Mouse (Mus musculus): ENCODE measurements around the gene Hmga1b.
"Not testable (repeated sequence)": the region's sequence is repeated elsewhere in the genome, so short reads cannot be mapped to it uniquely, and the experiment has no call there.

Hmga1b gene

GRCm38 (mm10) chr11:120784064-120784791 lies 21.6 kb downstream of the Hmga1b start, which contains the start of the genes Rfng and Gps1:
Gene Rfng (minus strand): TSS chr11:120784207.
Gene Gps1 (plus strand): TSS chr11:120784272.
- in situ Hi-C loops (cut with MboI, MseI), result no loop called here

- in situ Hi-C loops (cut with MboI, MseI), result no loop called here
Observed at GRCm38 (mm10) chr11:120785145-120785544, 22.6 kb downstream of the Hmga1b start.

- in situ Hi-C loops (cut with MboI, MseI), result not testable (repeated sequence)
Observed at GRCm38 (mm10) chr11:120788460-120788859, 25.9 kb downstream of the Hmga1b start.

DNA sequence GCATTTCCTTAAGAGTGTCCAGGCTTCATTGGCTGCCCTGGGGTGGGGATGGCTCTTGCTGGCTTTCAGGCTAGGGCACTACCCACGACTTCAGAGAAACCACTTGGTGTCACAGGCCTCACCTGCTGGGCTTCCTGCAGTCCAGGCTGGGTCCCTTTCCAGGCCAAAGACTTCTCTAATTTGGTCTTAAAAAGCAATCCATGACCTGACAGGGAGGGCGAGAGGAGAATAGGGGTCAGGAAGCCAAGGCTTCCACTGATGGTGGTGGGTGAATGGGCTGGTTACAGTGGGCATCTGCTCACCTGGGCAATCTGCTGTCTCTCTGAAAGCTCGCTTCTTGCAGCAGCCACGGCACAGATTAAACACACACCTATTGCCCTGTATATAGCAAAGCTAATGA lies 26.8 kb downstream of the Hmga1b start:
- in situ Hi-C loops (cut with MboI, MseI), result no loop called here

GRCm38 (mm10) chr11:120789810-120790209 lies 27.2 kb downstream of the Hmga1b start:
- in situ Hi-C loops (cut with MboI, MseI), result no loop called here

- in situ Hi-C loops (cut with MboI, MseI), result no loop called here
Observed at GRCm38 (mm10) chr11:120792652-120793051, 30.1 kb downstream of the Hmga1b start.

DNA sequence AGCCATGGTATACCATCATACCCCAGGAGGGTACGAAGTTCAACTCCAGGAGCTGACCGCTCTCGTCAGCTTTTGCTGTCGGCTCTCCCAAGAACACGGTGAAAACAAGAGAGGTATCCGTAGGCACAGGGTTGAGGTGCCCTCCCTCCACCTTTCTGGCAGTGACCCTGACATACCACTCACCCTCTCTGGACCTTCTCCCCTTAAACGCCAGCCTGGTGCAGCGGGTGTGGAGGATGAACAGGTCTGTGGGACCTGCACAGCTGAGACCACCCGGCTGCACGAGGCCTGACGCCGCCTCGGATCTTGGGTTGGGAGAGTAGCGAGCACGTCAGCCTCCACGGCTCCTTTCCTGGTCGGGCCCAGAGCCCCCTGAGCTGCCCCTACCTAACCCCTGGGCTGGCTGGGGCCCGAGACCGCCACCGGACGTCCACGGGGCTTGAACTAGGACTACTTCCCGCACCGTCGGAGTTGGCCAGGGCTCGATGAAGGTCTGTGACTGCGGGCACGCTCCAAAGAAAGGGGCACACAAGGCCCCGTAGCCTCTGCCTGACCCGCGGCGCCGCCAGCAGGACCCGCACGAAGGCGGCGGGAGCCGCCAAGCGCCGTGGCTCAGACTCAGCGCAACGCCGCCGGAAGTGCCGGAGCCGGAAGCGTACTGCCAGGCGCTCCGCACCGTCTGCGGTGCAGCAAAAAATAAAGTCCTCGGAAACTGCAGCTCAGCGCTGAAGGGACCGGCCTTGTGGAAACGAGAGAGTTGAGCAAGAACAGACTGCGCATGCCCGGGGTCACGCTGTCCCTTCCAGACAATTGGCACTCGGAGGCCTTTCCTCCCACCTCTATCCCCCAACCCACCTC lies 33.4 kb downstream of the Hmga1b start, which contains the start of gene Dus1l:
Gene Dus1l, minus strand, starts transcription at position 648 of the 858 bp plus-strand sequence.
- in situ Hi-C loops (cut with MboI, MseI), result no loop called here

DNA sequence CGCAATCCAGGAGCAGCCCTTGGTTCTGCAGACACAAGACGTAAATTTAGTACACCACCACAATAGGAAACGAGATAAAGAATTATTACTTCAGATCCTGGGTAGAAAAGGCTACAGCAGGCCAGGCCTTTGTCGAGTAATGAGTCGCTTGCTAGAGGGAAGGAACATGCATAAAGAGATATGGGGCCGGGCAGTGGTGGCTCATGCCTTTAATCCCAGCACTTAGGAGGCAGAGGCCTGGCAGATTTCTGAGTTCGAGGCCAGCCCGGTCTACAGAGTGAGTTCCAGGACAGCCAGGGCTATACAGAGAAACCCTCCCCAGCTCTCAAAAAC lies 34.0 kb downstream of the Hmga1b start:
- in situ Hi-C loops (cut with MboI, MseI), result no loop called here

DNA sequence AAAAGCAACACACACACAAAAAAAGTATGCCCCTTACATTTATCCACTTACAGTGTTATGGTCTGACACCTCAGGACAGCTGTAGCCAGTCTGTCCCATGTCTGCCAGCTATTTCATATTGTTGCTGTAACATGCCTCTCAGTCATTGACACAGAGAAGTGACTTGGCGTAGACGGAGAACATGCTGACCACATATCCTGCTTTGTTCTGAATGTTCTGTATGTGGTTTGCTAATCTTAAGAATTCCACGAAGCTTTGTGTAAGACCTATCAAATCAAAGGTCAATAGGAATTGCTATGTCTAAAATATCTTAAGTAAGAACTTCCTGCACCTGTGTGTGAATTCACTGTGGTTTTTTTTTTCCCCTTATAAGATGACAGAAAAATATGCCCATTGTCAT lies 35.6 kb downstream of the Hmga1b start:
- in situ Hi-C loops (cut with MboI, MseI), result no loop called here

GRCm38 (mm10) chr11:120799316-120799890 lies 36.8 kb downstream of the Hmga1b start:
- in situ Hi-C loops (cut with MboI, MseI), result no loop called here

DNA sequence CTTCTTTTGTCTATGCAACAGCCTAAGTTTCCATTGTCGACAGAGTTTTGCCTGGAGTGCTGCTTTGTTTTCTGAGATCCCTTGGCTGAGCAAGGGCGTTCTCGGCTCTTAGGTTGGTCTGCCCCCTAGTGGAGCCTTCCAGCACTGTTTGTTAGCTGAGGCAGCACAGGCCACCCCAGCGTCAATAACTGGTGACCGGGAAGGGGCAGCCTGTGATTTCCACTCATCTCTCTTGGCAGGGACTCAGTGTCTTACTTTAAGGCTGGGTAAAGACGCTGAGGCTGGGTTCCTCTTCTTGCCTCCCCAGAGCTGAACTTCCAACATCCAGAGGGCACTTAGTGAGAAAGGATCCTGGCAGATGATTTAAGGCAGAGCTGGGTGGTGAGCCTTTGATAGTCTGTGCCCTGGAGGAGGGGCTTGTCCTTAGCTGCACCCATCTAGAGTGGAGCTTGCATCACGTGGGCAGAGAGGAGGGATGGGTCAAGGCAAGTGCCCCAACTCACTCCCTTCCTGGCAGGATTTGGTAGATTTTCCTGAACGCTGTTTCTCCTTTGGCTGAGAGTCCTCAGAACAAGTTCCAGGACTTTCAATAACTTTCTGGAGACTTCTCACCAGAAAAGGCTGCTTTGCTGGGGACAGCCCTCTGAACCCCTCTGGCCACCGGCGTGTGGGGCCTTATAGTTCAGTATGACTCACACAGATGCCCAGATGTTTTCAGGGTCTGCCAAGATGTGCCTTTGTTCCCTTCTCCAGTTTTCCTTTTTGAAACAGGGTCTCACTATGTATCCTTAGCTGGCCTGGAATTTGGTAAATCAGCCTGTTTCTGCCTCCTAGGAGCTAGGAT lies 37.7 kb downstream of the Hmga1b start:
- in situ Hi-C loops (cut with MboI, MseI), result no loop called here

GRCm38 (mm10) chr11:120804274-120804673 lies 41.7 kb downstream of the Hmga1b start:
- in situ Hi-C loops (cut with MboI, MseI), result no loop called here

GRCm38 (mm10) chr11:120804769-120805168 lies 42.2 kb downstream of the Hmga1b start:
- in situ Hi-C loops (cut with MboI, MseI), result no loop called here

- in situ Hi-C loops (cut with MboI, MseI), result no loop called here
Observed at GRCm38 (mm10) chr11:120805375-120806298, 43.0 kb downstream of the Hmga1b start.

DNA sequence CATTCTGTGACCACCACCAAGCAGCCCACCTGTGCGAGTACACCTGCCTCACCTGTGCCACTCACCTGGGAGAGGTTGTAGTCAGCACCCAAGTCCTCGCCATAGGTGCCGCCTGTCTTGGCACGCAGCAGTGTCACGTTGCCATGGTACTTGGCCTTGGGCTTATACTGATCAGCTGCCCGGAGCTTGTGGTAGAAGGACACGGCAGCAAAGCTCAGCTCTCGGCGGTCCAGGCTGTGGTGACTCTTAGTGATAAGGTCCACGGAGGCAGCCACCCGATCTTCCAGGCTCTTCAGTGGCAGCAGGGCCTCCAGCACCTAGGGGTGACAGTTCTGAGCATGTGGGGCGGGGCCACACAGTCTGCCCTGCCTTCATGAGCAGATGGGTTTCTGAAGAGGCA lies 45.4 kb downstream of the Hmga1b start:
- in situ Hi-C loops (cut with MboI, MseI), result no loop called here

GRCm38 (mm10) chr11:120812068-120812467 lies 49.5 kb downstream of the Hmga1b start:
- in situ Hi-C loops (cut with MboI, MseI), result no loop called here

Data from T-helper 1 cell (primary cell).